Mouse (Mus musculus) CH12.LX (cell line): ENCODE measurements at regions not wholly inside any gene's neighbourhood (a gene's known extent, or its start where the extent isn't known, plus 50 kb on each side); places are given as distances from the start of the nearest gene placed in this dataset.

ENCODE experiments used
- MAFK ChIP-seq: IDR thresholded peaks from 2 replicates; pipeline ENCODE4 v1.6.1; 2011; ENCODE audit warnings: low read length, improper control_type of control experiment; ENCODE audit not compliant: insufficient replicate concordance
- ZC3H11A ChIP-seq: IDR thresholded peaks from 2 replicates; pipeline ENCODE4 v1.6.1; 2012; ENCODE audit warnings: low read depth, mild to moderate bottlenecking, inconsistent platforms, low read length, improper control_type of control experiment

DNA sequence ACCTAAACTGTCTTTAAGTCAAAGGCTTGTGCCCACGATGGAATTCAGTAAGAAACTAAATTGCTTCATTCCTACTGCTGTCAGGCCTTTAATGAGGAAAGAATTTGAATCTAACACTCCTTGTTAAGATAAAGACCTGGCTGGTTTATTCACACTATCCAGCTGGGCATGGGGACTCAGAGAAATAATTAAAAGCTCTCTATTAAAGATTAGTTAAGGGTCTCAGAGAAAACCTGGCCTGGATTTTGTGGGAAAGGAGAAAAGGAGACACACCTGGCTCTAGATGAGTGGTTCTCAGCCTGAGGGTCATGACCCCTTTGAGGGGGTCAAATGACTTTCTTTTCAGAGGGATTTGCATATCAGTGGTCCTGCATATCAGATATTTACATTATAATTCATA is 178.7 kb downstream of the Plpp3 start:
- TF ChIP-seq ZC3H11A: no peak
- TF ChIP-seq MAFK: no peak
